Mouse (Mus musculus): ENCODE measurements around the gene Pcif1. TPM values are rescaled to one million over a fixed set of nuclear protein-coding genes. Genes with fewer than 3 reads are reported as not detected.
A peak's percentile ranks its signal among the peaks of the same experiment; 100 is the strongest.

Pcif1 gene
- polyA plus RNA-seq, 1 experiment from 2014 or later = 87.3 TPM

DNA sequence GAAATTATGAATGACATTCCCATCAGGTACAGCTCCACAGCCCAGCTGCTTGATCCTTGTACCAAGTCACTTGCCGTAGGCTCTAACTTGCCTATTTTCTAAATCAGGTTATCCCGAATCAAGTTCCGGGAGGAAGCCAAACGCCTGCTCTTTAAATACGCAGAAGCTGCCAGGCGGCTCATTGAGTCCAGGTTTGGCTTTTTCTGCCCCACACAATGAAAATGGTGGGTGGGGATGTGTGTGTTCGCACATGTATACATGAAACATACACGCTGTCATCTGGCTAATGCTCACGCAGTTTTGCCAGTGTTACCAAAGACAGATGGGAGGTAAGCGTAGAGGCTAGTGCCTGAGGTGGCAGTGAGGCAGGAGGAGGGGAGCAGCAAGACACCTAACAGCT, 7.5 kb downstream of the Pcif1 start:
- peaks cover 89% of the 10 kb centered on the region for H3K36me3 ChIP-seq (ENCODE audit: control insufficient read depth, insufficient read depth, low read length)
- no peak for ATAC-seq (ENCODE audit: insufficient number of reproducible peaks, insufficient read depth, low FRiP score, low read depth)
- no peak overlapping the region for H3K4me2 ChIP-seq (replicated peaks; ENCODE audit: low read depth, low read length)

DNA sequence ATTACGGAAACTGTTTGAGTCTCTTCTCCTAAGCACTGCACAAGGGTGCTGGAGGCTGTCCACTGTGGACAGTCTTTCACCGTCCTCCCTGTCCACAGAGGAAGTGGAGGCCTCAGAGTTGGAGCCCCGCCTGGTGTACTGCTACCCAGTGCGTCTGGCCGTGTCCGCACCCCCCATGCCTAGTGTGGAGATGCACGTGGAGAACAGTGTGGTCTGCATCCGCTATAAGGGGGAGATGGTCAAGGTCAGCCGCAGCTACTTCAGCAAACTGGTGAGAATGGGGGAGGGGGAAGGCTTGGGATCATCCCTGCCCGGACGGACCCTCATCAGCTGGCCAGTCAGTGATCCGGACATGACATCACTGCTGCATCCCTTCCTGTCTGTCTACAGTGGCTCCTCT, 9.9 kb downstream of the Pcif1 start:
- Histone ChIP-seq H3K27me3 (ENCODE audit: control insufficient read depth, insufficient read depth, low read length) (no peaks in the 10 kb centered on the region), H3K36me3 (ENCODE audit: control insufficient read depth, insufficient read depth, low read length) (peaks cover 97% of the 10 kb centered on the region), H3K9me3 (ENCODE audit: control insufficient read depth, low read depth, low read length) (no peaks in the 10 kb centered on the region), H3K4me3 (ENCODE audit: low read depth, low read length) (no peak overlapping the region), H3K9ac (replicated peaks; ENCODE audit: low read depth, low read length) (no peak overlapping the region), H3K4me2 (replicated peaks; ENCODE audit: low read depth, low read length) (no peak overlapping the region), H3K4me1 (ENCODE audit: control insufficient read depth, insufficient read depth, low read length) (no peaks in the 10 kb centered on the region), H3K27ac (ENCODE audit: low read length) (no peak overlapping the region)
- 81% methylated on average over 12 of the region's 12 CpGs for WGBS
- ATAC-seq (ENCODE audit: insufficient number of reproducible peaks, insufficient read depth, low FRiP score, low read depth) = no peak

More for the DNA sequence above, 7.5 kb downstream of the Pcif1 start:
- Histone ChIP-seq H3K9ac (replicated peaks; ENCODE audit: low read depth, low read length) (no peak overlapping the region), H3K27ac (ENCODE audit: low read length) (no peak overlapping the region), H3K4me1 (ENCODE audit: control insufficient read depth, insufficient read depth, low read length) (no peaks in the 10 kb centered on the region), H3K9me3 (ENCODE audit: control insufficient read depth, low read depth, low read length) (no peaks in the 10 kb centered on the region), H3K27me3 (ENCODE audit: control insufficient read depth, insufficient read depth, low read length) (no peaks in the 10 kb centered on the region), H3K4me3 (ENCODE audit: low read depth, low read length) (no peak overlapping the region)
- 94% methylated on average over 10 of the region's 10 CpGs for WGBS

DNA sequence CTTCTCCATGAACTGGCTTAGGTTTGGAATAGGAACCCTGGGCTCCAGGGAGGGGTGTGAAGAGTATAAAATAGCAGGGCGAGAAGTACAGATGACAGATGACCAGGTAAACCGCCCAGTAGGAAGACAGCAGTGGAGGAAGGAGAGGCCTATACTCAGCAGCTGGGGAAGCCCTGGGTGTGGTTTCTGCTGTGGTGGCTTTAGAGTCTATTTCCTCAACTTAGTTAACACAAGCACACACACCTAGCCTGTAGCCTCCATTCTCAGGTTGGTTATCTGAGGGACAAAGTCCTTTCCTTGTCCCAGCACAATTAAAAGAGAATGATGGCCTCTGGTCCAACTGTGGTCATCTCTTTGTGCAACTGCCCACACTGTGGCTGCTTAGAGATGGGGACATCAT, 10.9 kb downstream of the Pcif1 start:
- no peak overlapping the region for H3K9ac ChIP-seq (replicated peaks; ENCODE audit: low read depth, low read length)
- ATAC-seq (ENCODE audit: insufficient number of reproducible peaks, insufficient read depth, low FRiP score, low read depth) = no peak
- 78% methylated on average over 2 of the region's 2 CpGs for WGBS

DNA sequence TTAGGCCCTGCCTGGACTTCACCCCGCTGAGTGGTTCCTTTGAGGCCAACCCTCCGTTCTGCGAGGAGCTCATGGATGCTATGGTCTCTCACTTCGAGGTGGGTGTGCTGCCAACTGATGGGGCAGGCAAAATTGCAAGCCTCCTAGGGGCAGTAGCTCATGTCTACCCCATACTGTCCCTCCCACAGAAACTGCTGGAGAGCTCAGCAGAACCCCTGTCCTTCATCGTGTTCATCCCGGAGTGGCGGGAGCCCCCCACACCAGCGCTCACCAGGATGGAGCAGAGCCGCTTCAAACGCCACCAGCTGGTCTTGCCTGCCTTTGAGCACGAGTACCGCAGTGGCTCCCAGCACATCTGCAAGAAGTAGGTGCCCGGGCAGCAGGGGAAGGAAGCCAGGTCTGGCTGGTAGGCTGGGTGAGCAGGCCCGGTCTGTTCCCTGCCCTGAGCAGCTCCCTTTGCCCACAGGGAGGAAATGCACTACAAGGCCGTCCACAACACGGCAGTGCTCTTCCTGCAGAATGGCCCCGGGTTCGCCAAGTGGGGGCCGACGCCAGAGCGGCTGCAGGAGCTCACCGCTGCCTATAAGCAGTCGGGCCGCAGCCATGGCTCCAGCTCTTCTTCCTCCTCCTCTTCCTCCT, 11.4 kb downstream of the Pcif1 start:
- H3K4me2 ChIP-seq (replicated peaks; ENCODE audit: low read depth, low read length) = no peak overlapping the region
- H3K4me3 ChIP-seq (ENCODE audit: low read depth, low read length) = no peak overlapping the region
- H3K36me3 ChIP-seq (ENCODE audit: control insufficient read depth, insufficient read depth, low read length) = peaks cover 99% of the 10 kb centered on the region
- H3K4me1 ChIP-seq (ENCODE audit: control insufficient read depth, insufficient read depth, low read length) = no peaks in the 10 kb centered on the region
- H3K27me3 ChIP-seq (ENCODE audit: control insufficient read depth, insufficient read depth, low read length) = no peaks in the 10 kb centered on the region
- WGBS = 94% methylated on average over 24 of the region's 24 CpGs
- no peak for ATAC-seq (ENCODE audit: insufficient number of reproducible peaks, insufficient read depth, low FRiP score, low read depth)
- no peaks in the 10 kb centered on the region for H3K9me3 ChIP-seq (ENCODE audit: control insufficient read depth, low read depth, low read length)
- H3K27ac ChIP-seq (ENCODE audit: low read length) = no peak overlapping the region
- H3K9ac ChIP-seq (replicated peaks; ENCODE audit: low read depth, low read length) = no peak overlapping the region

More for the DNA sequence above, 10.9 kb downstream of the Pcif1 start:
- Histone ChIP-seq H3K9me3 (ENCODE audit: control insufficient read depth, low read depth, low read length) (no peaks in the 10 kb centered on the region), H3K36me3 (ENCODE audit: control insufficient read depth, insufficient read depth, low read length) (peaks cover 99% of the 10 kb centered on the region), H3K4me2 (replicated peaks; ENCODE audit: low read depth, low read length) (no peak overlapping the region), H3K27ac (ENCODE audit: low read length) (no peak overlapping the region), H3K4me3 (ENCODE audit: low read depth, low read length) (no peak overlapping the region), H3K27me3 (ENCODE audit: control insufficient read depth, insufficient read depth, low read length) (no peaks in the 10 kb centered on the region), H3K4me1 (ENCODE audit: control insufficient read depth, insufficient read depth, low read length) (no peaks in the 10 kb centered on the region)

DNA sequence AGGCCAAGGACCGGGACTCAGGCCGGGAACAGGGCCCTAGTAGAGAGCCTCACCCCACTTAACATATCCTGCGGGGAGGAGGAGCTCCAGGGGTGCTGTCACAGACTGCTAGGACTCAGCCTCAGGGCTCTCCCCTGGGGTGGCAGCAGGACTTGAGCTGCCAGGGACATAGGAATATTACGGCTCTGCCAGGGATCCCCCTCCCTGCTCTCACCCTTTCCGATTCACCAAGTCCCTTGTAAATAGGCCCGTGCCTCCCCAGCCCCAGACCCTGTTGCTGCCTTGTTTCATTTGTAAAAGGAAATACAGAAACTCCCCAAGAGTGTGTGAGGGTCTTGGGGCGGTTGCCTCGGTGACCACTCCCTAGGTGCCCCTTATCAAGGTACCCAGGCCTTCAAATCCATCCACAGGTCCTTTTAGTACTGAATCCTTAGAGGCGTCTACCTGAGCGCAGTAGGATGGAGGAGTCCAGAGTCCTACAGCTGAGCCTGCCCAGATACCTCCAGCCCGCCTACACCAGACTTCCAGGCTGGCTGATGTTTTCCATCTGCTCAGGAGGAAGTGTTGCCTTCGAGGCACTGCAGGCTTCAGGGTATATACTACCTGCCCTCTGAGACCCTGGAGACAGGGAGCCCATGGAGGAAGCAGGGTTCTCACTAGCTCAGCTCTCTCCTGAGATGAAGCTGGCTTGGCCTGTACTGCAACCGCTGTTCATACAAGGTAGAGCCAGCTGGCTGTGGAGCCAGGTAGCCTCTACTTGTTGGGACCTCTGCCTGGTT, 12.1 kb downstream of the Pcif1 start:
- no peak overlapping the region; the same call in 1 of the 2 replicates for H3K27ac ChIP-seq (ENCODE audit: low read length)
- H3K27me3 ChIP-seq (ENCODE audit: control insufficient read depth, insufficient read depth, low read length) = no peaks in the 10 kb centered on the region
- H3K9ac ChIP-seq (replicated peaks; ENCODE audit: low read depth, low read length) = 0 out of 2 replicates have a peak overlapping the region, but pooled peaks have one; percentile 14
- peaks cover 99% of the 10 kb centered on the region for H3K36me3 ChIP-seq (ENCODE audit: control insufficient read depth, insufficient read depth, low read length)
- no peak overlapping the region for H3K4me3 ChIP-seq (ENCODE audit: low read depth, low read length)
- H3K4me2 ChIP-seq (replicated peaks; ENCODE audit: low read depth, low read length) = no peak overlapping the region
- H3K4me1 ChIP-seq (ENCODE audit: control insufficient read depth, insufficient read depth, low read length) = no peaks in the 10 kb centered on the region
- WGBS = 81% methylated on average over 13 of the region's 13 CpGs
- no peaks in the 10 kb centered on the region for H3K9me3 ChIP-seq (ENCODE audit: control insufficient read depth, low read depth, low read length)
- ATAC-seq (ENCODE audit: insufficient number of reproducible peaks, insufficient read depth, low FRiP score, low read depth) = no peak

DNA sequence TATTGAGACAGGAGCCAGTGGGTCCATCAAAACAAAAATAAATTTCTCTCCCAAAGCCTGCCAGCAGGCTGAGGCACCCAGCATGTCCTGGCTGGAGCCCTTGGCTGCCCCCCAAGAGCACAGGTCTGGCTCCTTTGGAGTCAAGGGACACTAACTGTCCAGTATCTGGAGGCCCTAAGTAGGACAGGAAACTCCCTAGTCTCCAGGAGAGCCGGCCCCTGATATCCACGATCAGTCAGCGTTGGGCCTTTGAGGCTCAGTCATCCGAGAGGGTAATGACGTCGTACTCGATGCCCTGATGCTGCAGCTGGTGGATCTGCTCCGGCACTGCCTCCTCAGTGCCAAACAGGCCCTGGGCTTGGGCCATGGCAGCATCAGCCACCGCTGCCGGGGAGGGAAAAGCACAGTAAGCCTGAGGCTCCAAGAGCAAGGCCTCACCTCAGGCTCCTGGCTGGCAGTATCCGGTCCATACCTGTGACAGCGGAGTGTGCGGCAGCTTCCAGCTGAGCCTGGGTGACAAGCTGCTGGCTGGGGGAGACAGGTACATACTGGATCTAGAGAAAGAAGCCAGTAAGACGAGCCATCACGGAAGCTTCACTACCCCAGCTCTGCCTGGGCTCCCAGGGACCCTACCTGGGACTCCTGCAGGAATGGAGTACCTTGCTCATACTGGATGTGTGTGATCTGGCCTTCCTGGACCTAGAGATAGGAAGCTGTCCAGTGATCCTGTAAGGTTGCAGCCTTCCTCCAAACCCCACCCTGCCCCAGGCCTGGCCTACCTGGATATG, 13.0 kb downstream of the Pcif1 start:
- Histone ChIP-seq H3K36me3 (ENCODE audit: control insufficient read depth, insufficient read depth, low read length) (peaks cover 97% of the 10 kb centered on the region), H3K9me3 (ENCODE audit: control insufficient read depth, low read depth, low read length) (no peaks in the 10 kb centered on the region), H3K27ac (ENCODE audit: low read length) (no peak overlapping the region), H3K4me2 (replicated peaks; ENCODE audit: low read depth, low read length) (no peak overlapping the region), H3K27me3 (ENCODE audit: control insufficient read depth, insufficient read depth, low read length) (no peaks in the 10 kb centered on the region), H3K9ac (replicated peaks; ENCODE audit: low read depth, low read length) (0 out of 2 replicates have a peak overlapping the region, but pooled peaks have one; percentile 14), H3K4me1 (ENCODE audit: control insufficient read depth, insufficient read depth, low read length) (no peaks in the 10 kb centered on the region), H3K4me3 (ENCODE audit: low read depth, low read length) (no peak overlapping the region)
- no peak for ATAC-seq (ENCODE audit: insufficient number of reproducible peaks, insufficient read depth, low FRiP score, low read depth)
- WGBS = 88% methylated on average over 15 of the region's 15 CpGs

DNA sequence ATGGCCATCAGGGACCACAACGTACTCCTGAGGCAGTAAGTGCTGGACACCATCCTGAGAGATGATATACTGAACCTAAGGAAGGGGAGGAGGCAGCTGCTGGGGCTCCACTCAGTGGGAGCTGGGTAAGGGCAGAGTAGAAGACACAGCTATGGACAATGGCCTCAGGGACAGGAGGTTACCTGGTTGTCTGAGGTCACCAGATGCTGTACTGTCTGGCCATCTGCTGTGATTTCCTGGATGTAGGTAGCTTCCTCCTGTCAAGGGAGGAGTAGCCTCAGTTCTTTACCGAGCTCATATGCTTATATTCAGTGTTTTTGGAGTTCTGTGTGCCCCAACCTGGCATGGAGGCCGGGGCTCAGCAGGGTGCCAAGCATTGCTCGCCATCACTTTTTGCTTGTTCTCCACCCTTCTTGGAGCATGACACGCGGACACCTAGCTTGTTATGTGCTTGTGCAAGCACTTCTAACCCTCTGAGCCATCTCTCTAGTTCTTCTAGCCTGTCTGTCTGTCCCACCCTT, 13.7 kb downstream of the Pcif1 start:
- H3K4me1 ChIP-seq (ENCODE audit: control insufficient read depth, insufficient read depth, low read length) = no peaks in the 10 kb centered on the region
- H3K9me3 ChIP-seq (ENCODE audit: control insufficient read depth, low read depth, low read length) = no peaks in the 10 kb centered on the region
- no peak for ATAC-seq (ENCODE audit: insufficient number of reproducible peaks, insufficient read depth, low FRiP score, low read depth)
- H3K36me3 ChIP-seq (ENCODE audit: control insufficient read depth, insufficient read depth, low read length) = peaks cover 97% of the 10 kb centered on the region
- H3K4me2 ChIP-seq (replicated peaks; ENCODE audit: low read depth, low read length) = no peak overlapping the region
- no peak overlapping the region for H3K27ac ChIP-seq (ENCODE audit: low read length)
- H3K9ac ChIP-seq (replicated peaks; ENCODE audit: low read depth, low read length) = no peak overlapping the region
- H3K27me3 ChIP-seq (ENCODE audit: control insufficient read depth, insufficient read depth, low read length) = no peaks in the 10 kb centered on the region
- 89% methylated on average over 6 of the region's 6 CpGs for WGBS
- no peak overlapping the region for H3K4me3 ChIP-seq (ENCODE audit: low read depth, low read length)

DNA sequence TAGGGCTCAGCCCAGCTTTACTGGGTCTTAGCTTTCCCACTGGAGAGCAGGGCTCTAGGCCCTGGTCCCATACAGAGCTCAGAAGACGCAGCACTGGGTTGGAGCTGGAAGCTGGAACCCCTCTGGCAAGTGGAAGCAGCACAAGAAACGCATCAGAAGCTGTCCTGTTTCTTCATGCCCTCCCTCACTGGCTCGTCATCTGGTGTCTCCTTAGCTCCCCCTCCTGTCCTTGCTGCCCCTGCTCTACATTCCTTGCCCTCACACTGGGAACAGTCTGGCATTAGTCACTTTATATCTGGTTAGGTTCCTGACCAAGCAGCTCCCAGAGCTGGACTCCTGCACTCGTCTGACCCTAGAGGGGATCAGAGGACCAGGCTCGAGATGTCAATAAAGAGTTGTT, 14.9 kb downstream of the Pcif1 start:
- Histone ChIP-seq H3K27ac (ENCODE audit: low read length) (no peak overlapping the region), H3K4me3 (ENCODE audit: low read depth, low read length) (no peak overlapping the region), H3K36me3 (ENCODE audit: control insufficient read depth, insufficient read depth, low read length) (peaks cover 97% of the 10 kb centered on the region), H3K27me3 (ENCODE audit: control insufficient read depth, insufficient read depth, low read length) (no peaks in the 10 kb centered on the region), H3K4me2 (replicated peaks; ENCODE audit: low read depth, low read length) (no peak overlapping the region), H3K9ac (replicated peaks; ENCODE audit: low read depth, low read length) (no peak overlapping the region), H3K4me1 (ENCODE audit: control insufficient read depth, insufficient read depth, low read length) (no peaks in the 10 kb centered on the region), H3K9me3 (ENCODE audit: control insufficient read depth, low read depth, low read length) (no peaks in the 10 kb centered on the region)
- 60% methylated on average over 5 of the region's 5 CpGs for WGBS
- ATAC-seq (ENCODE audit: insufficient number of reproducible peaks, insufficient read depth, low FRiP score, low read depth) = no peak

All from stomach, embryonic 14.5 days (tissue).